Mouse (Mus musculus): ENCODE measurements around the gene Mansc1.

Gene Mansc1

DNA sequence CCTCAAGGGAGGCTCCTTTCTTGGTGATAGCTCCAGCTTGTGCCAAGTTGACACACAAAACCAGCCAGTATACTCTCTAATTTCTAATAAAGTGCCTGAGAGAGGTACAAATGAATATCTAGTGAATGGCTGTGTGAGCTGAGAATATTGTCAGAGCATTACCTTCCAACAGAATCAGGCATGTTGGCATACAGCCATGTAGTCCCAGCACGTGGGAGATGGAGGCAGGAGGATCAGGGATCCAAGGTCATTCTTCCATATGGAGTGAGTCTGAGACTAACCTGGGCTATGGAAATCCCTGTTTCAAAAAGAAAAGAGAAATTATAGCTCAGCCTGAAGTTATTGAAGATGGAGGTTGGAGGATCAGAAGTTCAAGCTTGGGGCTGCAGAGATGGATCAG is 33.0 kb downstream of the Mansc1 start:
- no peak for DNase-seq (ENCODE audit: low spot score in 2 of 2)

DNA sequence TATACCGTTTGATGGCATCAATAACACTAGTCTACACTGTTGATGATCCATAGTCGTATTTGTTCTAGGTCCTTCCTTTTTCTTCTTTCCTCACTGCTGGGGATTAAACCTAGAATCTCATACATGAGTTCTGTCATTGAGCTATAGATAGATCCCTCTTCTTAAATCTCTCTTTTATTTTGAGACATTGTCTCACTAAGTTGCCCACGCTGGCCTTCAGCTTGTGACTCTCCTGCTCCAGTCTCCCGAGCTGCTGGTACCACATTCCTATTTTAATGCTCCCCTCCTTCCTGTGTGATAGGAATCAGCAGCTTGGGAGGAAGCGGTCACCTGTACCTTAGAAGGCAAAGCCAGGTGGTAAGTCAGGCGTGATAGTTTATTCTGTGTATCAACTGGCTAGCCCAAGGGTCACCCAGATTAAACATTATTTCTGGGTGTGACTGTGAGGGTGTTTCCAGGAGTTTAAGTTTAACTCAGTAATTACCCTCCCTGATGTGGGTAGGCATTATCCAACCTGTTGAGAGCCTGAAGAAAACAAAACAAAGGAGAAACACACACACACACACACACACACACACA is 34.5 kb downstream of the Mansc1 start:
- no peak for DNase-seq (ENCODE audit: low spot score in 2 of 2)

DNA sequence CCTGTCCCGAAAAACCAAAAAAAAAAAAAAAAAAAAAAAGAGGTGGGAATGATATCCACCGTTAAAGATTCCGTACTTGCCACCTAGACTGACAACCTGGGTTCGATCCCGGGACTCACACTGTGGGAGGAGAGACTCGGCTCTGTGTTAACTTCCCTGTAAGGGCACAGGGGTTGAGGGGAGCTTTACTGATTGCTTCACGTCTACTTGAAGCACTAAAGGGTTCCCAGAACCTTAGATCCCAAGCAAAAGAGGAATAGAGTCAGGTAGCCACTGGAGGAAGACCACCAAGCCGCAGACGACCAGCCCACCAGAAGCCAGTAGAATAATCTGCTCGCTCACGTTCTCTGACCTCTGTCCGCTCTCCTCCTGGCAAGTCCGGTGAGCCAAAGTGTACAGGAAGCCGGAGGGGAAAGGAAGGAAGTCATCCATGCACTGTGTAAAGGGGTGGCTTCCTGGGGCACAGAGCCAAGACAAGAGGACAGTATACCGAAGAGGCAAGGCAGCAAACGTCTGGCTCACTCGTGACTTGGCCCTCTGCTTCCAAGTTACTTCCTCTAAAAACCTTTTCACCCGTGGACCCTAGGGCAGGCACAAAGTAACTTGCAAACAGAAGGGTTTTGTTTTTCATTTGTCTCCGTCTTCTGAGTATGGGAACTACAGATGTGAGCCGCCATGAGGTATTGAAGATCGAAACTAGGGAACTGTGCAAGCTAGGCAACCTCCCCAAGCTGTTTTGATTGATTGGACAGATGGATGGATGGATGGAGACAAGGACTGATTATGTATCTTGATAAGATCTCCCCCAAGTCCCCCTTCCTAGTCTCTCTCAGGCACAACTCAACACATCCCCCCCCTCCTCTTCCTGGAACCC is 37.5 kb downstream of the Mansc1 start:
- peak in 1 of 2 experiments; percentile 16 for DNase-seq (ENCODE audit: low spot score in 2 of 2)

DNA sequence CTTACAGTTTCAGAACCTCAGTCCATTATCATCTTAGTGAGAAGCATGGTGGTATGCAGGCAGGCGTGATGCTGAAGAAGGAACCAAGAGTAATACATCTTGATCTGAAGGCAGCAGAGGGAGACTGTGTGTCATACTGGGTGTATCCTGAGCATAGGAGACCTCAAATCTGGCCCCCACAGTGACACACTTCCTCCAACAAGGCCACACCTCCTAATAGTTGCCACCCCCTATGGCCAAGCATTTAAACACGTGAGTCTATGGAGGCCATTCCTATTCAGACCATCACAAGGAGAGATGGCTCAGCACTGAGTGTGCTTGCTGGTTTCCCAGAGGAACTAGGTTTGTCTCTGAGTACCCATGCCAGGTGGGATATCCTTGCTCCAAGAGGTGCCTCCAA is 40.7 kb downstream of the Mansc1 start:
- no peak for DNase-seq (ENCODE audit: low spot score in 2 of 2)

DNA sequence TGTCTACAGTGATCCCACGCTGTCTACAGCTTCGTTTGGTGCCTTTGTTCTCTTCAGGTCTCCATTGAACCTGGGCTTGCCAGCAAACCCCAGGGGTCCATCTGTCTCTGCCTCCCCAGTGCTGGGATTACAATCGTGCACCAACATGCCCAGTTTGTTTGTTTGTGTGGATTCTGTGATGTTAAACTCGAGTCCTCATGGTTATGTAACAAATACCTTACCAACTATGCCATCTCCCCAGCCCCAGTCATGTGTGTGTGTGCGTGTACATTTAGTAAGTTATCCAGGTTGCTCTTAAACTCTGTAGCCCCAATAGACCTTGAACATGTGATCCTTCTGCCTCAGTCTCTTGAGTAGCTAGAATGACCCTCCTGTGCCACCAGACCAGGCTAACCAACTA is 46.0 kb downstream of the Mansc1 start:
- no peak for DNase-seq (ENCODE audit: low spot score in 2 of 2)

DNA sequence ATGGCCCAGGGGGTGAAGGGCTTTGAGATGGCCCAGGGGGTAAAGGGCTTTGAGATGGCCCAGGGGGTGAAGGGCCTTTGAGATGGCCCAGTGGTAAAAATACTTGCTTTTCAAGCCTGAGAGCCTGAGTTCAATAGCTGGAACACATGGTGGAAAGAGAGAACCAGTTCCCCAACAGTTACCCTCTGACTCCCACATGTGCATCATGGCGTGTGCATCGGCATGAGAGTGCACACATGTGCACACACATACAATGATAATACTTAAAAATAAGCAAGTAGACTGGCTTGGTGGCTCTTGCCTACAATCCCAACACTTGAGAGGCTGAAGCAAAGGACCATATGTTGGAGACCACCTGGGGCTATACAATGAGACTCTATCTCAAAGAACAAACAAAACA is 47.7 kb downstream of the Mansc1 start:
- DNase-seq (ENCODE audit: low spot score in 2 of 2) = no peak

DNA sequence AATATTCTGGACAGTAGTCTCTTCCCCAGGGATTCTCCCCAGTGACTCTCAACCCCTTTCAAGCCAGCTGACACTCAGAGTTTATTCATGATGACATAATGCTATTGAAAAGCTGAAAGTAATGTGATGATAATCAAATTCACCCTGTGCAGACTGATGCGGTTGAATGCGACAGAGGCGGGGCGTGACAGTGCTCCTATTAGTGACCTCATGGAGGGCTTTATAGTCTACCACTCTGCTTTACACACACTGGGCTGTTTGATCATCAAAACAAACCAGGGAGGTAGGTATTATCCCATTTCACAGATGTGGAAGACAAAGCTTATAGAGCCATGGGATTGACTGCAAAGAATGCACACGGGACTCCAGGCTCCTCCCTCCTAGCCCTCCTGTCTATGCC is 50.2 kb downstream of the Mansc1 start:
- no peak for DNase-seq (ENCODE audit: low spot score in 2 of 2)

DNA sequence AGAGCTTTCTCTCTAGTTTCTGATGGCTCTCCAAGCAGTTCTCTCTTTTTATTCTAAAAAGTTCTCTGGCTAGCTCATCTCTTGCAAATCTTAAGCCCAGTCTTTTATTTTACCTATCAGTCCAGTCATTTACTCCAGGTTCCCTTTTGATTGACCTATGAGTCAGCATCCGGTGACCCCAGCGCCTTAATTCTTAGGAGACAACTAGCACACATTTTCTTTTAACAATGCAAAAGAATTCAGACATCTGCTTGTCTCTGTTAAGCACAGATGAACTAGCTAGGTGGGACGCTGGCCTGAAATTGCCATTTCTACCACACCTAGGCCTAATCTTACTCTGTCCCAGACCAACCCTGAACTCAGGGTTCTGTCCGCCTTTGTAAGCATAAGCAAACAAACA is 52.8 kb downstream of the Mansc1 start:
- DNase-seq (ENCODE audit: low spot score in 2 of 2) = no peak

DNA sequence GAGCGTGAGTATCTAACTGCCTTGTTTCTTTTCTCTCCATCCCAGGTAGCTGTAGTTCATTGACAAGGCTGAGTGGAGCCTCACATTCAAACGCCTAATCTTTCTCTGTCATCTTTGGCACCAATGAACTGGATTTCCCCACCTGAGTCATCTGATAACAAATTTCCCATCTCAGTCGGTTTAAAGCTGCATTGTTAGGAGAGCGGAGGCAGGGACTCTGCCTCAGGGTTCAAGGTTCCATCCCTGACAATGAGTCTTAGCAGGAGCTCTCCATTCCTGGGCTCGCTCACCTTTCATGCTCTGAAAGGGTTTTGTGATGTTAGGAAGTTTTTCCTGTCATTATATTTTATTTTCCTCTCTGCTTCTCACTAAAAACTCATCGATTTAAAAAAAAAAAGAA is 54.2 kb downstream of the Mansc1 start:
- no peak for DNase-seq (ENCODE audit: low spot score in 2 of 2)

DNA sequence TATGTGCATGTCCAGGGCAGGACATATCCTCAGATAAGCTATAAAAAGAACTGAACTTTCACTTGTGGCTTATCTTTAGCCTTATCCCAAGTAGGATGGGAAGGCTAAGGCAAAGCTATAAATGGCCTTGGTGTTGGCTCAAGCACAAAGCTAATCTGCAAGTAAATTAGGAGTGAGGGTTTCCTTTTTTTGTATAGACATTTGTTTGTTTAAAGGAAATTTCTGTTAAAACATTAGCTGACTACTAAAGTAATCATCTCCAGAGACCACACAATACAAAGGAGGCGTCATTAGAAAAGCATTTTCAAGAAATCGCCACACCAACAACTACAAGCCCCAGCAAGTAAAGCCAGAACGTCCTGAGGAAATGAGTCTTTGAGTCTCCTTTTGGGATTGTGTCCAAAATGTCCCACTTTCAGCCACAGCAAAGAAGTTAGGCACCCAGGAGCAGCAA is 57.0 kb downstream of the Mansc1 start:
- DNase-seq (ENCODE audit: low spot score in 2 of 2) = no peak

DNA sequence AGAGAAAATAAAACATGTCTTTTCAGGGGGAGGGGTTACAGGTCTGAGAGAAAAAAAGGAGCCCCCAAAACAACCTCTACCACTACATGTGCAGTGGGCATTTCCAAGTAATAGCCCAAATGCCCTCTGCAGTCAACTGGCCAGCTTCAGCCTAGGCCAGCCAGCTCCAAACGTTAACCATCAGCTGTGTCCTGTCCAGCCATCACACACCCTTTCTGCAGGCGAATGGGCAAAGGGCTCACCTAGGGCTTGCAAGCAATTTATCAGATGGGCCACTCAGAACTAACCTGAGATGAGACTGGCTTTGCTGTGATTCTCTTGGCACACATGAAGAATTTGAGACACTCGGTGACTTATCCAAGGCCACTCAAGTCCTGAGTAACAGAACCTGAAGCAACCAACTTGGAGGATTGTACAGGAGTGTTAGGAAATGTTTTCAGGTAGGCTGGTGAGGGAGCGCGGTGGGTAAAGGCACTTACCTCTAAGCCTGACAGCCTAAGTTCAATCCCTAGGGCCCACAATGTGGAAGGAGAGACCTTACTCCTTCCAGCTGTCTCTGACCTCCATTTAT is 64.2 kb downstream of the Mansc1 start:
- no peak for DNase-seq (ENCODE audit: low spot score in 2 of 2)

DNA sequence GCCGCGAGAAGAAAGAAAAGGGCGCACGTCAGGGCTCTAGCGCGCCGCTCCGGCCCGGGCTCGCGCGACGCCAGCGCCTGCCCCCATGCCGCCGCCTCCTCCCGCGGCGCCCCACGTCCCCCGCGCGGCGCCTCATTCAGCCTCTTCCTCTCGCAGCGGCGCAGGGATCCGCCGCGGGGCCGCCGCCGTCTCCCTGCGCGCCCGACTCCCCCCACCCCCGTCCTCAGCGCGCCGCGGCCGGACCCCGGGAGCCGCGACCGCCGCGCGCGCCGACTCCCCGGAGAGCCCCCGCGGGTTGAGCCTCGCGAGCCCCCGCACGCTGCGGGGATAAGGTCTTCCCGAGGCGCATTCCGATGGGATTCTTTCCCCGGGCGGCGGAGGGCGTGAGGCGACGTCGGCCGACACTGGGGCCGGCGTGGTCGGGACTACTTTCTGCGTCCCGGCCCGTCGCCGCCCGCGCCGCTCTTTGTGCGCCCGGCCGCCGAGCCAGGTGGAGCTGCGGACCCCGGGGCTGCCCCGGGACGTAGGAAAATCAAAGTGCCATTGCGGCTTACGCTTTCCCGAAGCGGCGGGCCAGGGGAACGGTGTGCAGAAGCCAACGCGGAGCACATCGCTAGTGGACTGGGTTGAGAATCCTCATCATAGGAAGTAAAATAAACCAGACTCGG is 65.3 kb downstream of the Mansc1 start, which contains the start of gene Lrp6:
TSS of gene Lrp6 (minus strand) at position 148 of the 668 bp plus-strand sequence.
- DNase-seq (ENCODE audit: low spot score in 2 of 2) = peak; percentile 76 to 79

DNA sequence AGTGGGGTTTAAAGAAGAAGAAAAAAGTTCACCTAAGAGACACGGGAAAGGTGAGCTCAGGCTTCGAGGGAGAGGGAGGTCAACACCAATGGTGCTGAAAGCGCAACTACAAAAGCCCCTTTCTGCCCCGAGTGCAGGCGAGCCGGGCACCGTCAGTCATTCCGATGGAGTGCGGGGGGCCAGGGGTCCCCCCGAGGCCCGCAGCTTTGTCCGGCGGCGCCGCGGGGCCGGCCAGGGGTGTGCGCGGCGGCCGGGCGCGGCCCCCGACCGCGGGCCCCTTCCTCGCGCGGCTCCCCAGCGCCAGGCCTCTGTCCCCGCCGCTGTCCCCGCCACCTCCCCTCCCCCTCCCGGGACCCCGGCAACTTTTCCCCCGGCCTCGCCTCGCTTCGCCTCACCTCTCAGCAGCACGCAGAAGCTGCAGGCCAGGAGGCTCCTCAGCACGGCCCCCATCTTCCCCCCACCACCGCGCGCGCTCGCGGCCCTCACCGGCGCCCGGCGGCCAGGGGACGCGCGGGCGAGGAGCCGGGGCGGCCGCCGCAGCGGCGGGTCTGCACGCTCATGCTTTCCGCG is 66.0 kb downstream of the Mansc1 start:
- DNase-seq (ENCODE audit: low spot score in 2 of 2) = peak in 1 of 2 experiments; percentile 6

DNA sequence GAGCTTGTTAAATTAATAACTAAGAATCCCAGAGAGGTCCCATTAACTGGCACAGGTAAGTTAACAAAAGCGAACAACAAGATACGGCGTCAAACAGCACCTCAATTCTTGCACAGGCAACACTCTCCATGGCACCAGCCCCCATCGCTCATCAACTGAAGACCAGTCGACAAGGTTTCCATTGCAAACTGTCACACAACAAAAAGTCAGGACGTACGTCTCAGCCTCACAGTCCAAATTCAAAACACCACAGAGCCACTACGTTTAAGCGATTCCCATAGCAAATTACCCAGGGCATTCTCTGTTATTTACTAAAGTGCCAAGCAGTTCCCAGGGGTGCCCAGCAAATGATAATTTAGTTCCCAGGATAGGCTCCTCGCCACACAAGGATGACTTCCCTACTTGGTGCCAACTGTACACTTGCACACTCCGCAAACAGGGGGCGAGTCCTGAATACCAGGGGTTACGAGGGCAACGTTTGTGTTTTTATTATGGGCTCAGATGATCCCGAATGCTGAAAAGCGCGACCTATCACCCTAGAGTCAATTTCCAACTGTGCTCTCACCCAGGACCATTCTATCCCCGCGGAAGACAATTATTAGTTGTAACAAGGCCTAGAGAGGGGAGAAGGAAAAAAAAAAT is 66.6 kb downstream of the Mansc1 start:
- DNase-seq (ENCODE audit: low spot score in 2 of 2) = no peak

DNA sequence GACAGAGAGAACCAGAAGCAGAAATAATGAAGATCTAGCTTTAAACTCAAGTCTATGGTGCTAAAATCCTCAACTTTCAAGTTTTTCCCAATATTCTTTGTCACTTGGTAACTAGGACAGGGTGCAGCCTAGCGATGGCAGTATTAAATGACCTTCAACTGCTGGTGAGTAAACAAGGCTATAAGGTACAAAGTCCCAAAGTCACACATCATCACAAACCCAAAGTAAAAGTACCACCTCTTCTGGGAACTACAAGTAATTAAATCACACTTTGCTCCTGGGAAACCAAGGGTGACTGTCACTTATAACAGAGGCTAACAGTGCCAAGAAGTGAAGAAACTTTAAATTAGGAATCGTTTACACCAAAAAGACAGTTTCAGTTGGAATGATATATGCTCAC is 67.7 kb downstream of the Mansc1 start:
- no peak for DNase-seq (ENCODE audit: low spot score in 2 of 2)

DNA sequence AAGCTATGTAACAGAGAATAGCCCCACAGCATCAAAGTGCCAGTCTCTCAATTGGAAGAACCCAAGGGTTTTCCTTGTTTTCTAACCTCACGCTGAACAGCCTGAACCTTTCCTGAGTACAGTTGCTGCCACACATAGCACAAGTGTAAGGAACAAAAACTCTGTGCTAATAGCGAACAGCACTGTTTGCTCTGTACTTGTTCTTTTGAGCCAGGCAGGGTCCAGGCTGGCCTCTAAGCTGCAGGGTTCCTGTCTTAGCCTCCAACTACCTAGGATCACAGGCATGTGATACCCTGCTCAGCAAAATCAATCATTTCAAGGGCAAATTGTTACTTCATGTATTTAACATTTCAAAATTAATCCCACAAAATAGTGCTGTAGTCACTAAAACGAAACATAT is 72.7 kb downstream of the Mansc1 start:
- DNase-seq (ENCODE audit: low spot score in 2 of 2) = no peak
